Mouse (Mus musculus) skeletal muscle tissue, postnatal 0 days (tissue): ENCODE measurements around the gene Gcm2. TPM values are rescaled to one million over a fixed set of nuclear protein-coding genes. Genes with fewer than 3 reads are reported as not detected.

Experiments
- polyA plus RNA-seq: library from polyadenylated mRNA; unstranded; fragments of >200 nt; fragmentation: Nextera tagmentation; extraction: Ambion mirVana; gene quantifications from 2 replicates; pipeline ENCODE4 v1.2.1, GENCODE M21; 2015

Gcm2 gene
- not detected in 2 replicates for polyA plus RNA-seq

GRCm38 (mm10) chr13:41110935-41111334, at the start of gene Gcm2:
Gcm2 (minus strand) TSS chr13:41111035.

GRCm38 (mm10) chr13:41113940-41114339, 3.1 kb upstream of the Gcm2 start, which contains the start of gene Sycp2l:
Sycp2l (plus strand) TSS chr13:41114307.

GRCm38 (mm10) chr13:41079421-41079780, 31.4 kb downstream of the Gcm2 start, which contains the start of gene Mak:
Mak (minus strand) TSS chr13:41079706.

Other genes with a start within 250 kb of the Gcm2 start
- 47.1 and 50.7 TPM in 2 replicates for gene Pak1ip1, start 110.0 kb downstream of the Gcm2 start, polyA plus RNA-seq
- gene Tmem14c, start 94.7 kb downstream of the Gcm2 start, polyA plus RNA-seq, result 151 and 159 TPM in 2 replicates
- gene Mak, start 31.3 kb downstream of the Gcm2 start, polyA plus RNA-seq, result not detected in 2 replicates
- not detected in 2 replicates for gene Sycp2l, start 3.3 kb upstream of the Gcm2 start, polyA plus RNA-seq
- gene Elovl2, start 109.4 kb upstream of the Gcm2 start, polyA plus RNA-seq, result 0.18 and 0.51 TPM in 2 replicates
- 15.5 and 17.9 TPM in 2 replicates for gene Smim13, start 138.8 kb upstream of the Gcm2 start, polyA plus RNA-seq
- not detected in 2 replicates for gene Gm17364, start 162.9 kb upstream of the Gcm2 start, polyA plus RNA-seq